Mouse (Mus musculus): Measurements from ENCODE around the gene Flvcr2. TPM values are rescaled to one million over a fixed set of nuclear protein-coding genes. Genes with fewer than 3 reads are reported as not detected.

Gene Flvcr2
- polyA plus RNA-seq, 1 experiment from 2014 or later: 23.3 TPM

- Histone ChIP-seq H3K27me3 (replicated peaks; ENCODE audit: insufficient read depth, low read length) (no peaks in the 10 kb centered on the region), H3K36me3 (ENCODE audit: insufficient read depth, low read length) (no peaks in the 10 kb centered on the region), H3K4me3 (ENCODE audit: low read depth, low read length) (peak overlapping the region; percentile 57), H3K4me1 (ENCODE audit: insufficient read depth, low read depth, low read length) (0 out of 2 replicates have a peak, but pooled peaks cover 4% of the 10 kb centered on the region), H3K27ac (ENCODE audit: low read length) (no peak overlapping the region), H3K9me3 (ENCODE audit: low read length) (no peaks in the 10 kb centered on the region), H3K4me2 (replicated peaks; ENCODE audit: low read depth, low read length) (peak overlapping the region; percentile 89), H3K9ac (replicated peaks; ENCODE audit: low read depth) (no peak overlapping the region)
- TF ChIP-seq CTCF (IDR thresholded peaks at IDR 0.05): no peak
- no peak for TF ChIP-seq EP300 (IDR thresholded peaks at IDR 0.05)
- WGBS: 69% methylated on average over 10 of the region's 10 CpGs
- ATAC-seq (no peak), DNase-seq (ENCODE audit: low spot score) (no peak)
Measured at GRCm38 (mm10) chr12:85747343-85747742, 1.0 kb downstream of the Flvcr2 start.

- no peak overlapping the region for H3K27ac ChIP-seq (ENCODE audit: low read length)
- no peaks in the 10 kb centered on the region for H3K36me3 ChIP-seq (ENCODE audit: insufficient read depth, low read length)
- H3K4me1 ChIP-seq (ENCODE audit: insufficient read depth, low read depth, low read length): 0 out of 2 replicates have a peak, but pooled peaks cover 4% of the 10 kb centered on the region
- no peak overlapping the region for H3K4me3 ChIP-seq (ENCODE audit: low read depth, low read length)
- no peaks in the 10 kb centered on the region for H3K27me3 ChIP-seq (replicated peaks; ENCODE audit: insufficient read depth, low read length)
- WGBS: 84% methylated on average over 9 of the region's 9 CpGs
- no peak overlapping the region for H3K9ac ChIP-seq (replicated peaks; ENCODE audit: low read depth)
- TF ChIP-seq EP300 (IDR thresholded peaks at IDR 0.05) (no peak), CTCF (IDR thresholded peaks at IDR 0.05) (no peak)
- H3K9me3 ChIP-seq (ENCODE audit: low read length): no peaks in the 10 kb centered on the region
- DNase-seq (ENCODE audit: low spot score): no peak
- no peak for ATAC-seq
- no peak overlapping the region for H3K4me2 ChIP-seq (replicated peaks; ENCODE audit: low read depth, low read length)
Measured at GRCm38 (mm10) chr12:85749861-85750260, 3.5 kb downstream of the Flvcr2 start.

- Histone ChIP-seq H3K4me1 (ENCODE audit: insufficient read depth, low read depth, low read length) (0 out of 2 replicates have a peak, but pooled peaks cover 3% of the 10 kb centered on the region), H3K36me3 (ENCODE audit: insufficient read depth, low read length) (no peaks in the 10 kb centered on the region), H3K4me3 (ENCODE audit: low read depth, low read length) (no peak overlapping the region), H3K27me3 (replicated peaks; ENCODE audit: insufficient read depth, low read length) (no peaks in the 10 kb centered on the region), H3K9ac (replicated peaks; ENCODE audit: low read depth) (no peak overlapping the region), H3K4me2 (replicated peaks; ENCODE audit: low read depth, low read length) (no peak overlapping the region), H3K27ac (ENCODE audit: low read length) (no peak overlapping the region), H3K9me3 (ENCODE audit: low read length) (no peaks in the 10 kb centered on the region)
- 77% methylated on average over 6 of the region's 6 CpGs for WGBS
- DNase-seq (ENCODE audit: low spot score) (no peak), ATAC-seq (no peak)
- TF ChIP-seq CTCF (IDR thresholded peaks at IDR 0.05) (no peak), EP300 (IDR thresholded peaks at IDR 0.05) (no peak)
Measured at GRCm38 (mm10) chr12:85752116-85752515, 5.8 kb downstream of the Flvcr2 start.

- ATAC-seq: no peak
- Histone ChIP-seq H3K9ac (replicated peaks; ENCODE audit: low read depth) (no peak overlapping the region), H3K4me2 (replicated peaks; ENCODE audit: low read depth, low read length) (no peak overlapping the region), H3K27me3 (replicated peaks; ENCODE audit: insufficient read depth, low read length) (no peaks in the 10 kb centered on the region), H3K4me3 (ENCODE audit: low read depth, low read length) (no peak overlapping the region), H3K36me3 (ENCODE audit: insufficient read depth, low read length) (no peaks in the 10 kb centered on the region), H3K4me1 (ENCODE audit: insufficient read depth, low read depth, low read length) (no peaks in the 10 kb centered on the region), H3K9me3 (ENCODE audit: low read length) (no peaks in the 10 kb centered on the region), H3K27ac (ENCODE audit: low read length) (no peak overlapping the region)
- WGBS: 50% methylated on average over 2 of the region's 2 CpGs
- TF ChIP-seq CTCF (IDR thresholded peaks at IDR 0.05) (no peak), EP300 (IDR thresholded peaks at IDR 0.05) (no peak)
- no peak for DNase-seq (ENCODE audit: low spot score)
Measured at GRCm38 (mm10) chr12:85753223-85753622, 6.9 kb downstream of the Flvcr2 start.

GRCm38 (mm10) chr12:85754611-85755265 lies 8.4 kb downstream of the Flvcr2 start:
- H3K9ac ChIP-seq (replicated peaks; ENCODE audit: low read depth): no peak overlapping the region
- peak; percentile 24 for DNase-seq (ENCODE audit: low spot score)

GRCm38 (mm10) chr12:85756455-85756854 lies 10.1 kb downstream of the Flvcr2 start:
- Histone ChIP-seq H3K4me3 (ENCODE audit: low read depth, low read length) (no peak overlapping the region), H3K4me2 (replicated peaks; ENCODE audit: low read depth, low read length) (no peak overlapping the region), H3K36me3 (ENCODE audit: insufficient read depth, low read length) (no peaks in the 10 kb centered on the region), H3K9me3 (ENCODE audit: low read length) (no peaks in the 10 kb centered on the region), H3K9ac (replicated peaks; ENCODE audit: low read depth) (no peak overlapping the region), H3K4me1 (ENCODE audit: insufficient read depth, low read depth, low read length) (no peaks in the 10 kb centered on the region), H3K27me3 (replicated peaks; ENCODE audit: insufficient read depth, low read length) (no peaks in the 10 kb centered on the region), H3K27ac (ENCODE audit: low read length) (no peak overlapping the region)
- DNase-seq (ENCODE audit: low spot score) (no peak), ATAC-seq (no peak)
- 79% methylated on average over 3 of the region's 3 CpGs for WGBS
- TF ChIP-seq CTCF (IDR thresholded peaks at IDR 0.05): no peak
- no peak for TF ChIP-seq EP300 (IDR thresholded peaks at IDR 0.05)

More at GRCm38 (mm10) chr12:85754611-85755265, 8.4 kb downstream of the Flvcr2 start:
- H3K4me1 ChIP-seq (ENCODE audit: insufficient read depth, low read depth, low read length): no peaks in the 10 kb centered on the region
- H3K36me3 ChIP-seq (ENCODE audit: insufficient read depth, low read length): no peaks in the 10 kb centered on the region
- H3K27me3 ChIP-seq (replicated peaks; ENCODE audit: insufficient read depth, low read length): no peaks in the 10 kb centered on the region
- no peak for TF ChIP-seq EP300 (IDR thresholded peaks at IDR 0.05)
- no peak for TF ChIP-seq CTCF (IDR thresholded peaks at IDR 0.05)
- WGBS: 57% methylated on average over 5 of the region's 5 CpGs
- ATAC-seq: peak; percentile 46; the same call in 1 of the 2 replicates
- H3K27ac ChIP-seq (ENCODE audit: low read length): no peak overlapping the region
- no peaks in the 10 kb centered on the region for H3K9me3 ChIP-seq (ENCODE audit: low read length)
- no peak overlapping the region for H3K4me2 ChIP-seq (replicated peaks; ENCODE audit: low read depth, low read length)
- no peak overlapping the region for H3K4me3 ChIP-seq (ENCODE audit: low read depth, low read length)

Data from lung, postnatal 0 days (tissue).